Mouse (Mus musculus): Measurements from ENCODE around the gene Cdh24.
"Not testable (repeated sequence)": the region's sequence is repeated elsewhere in the genome, so short reads cannot be mapped to it uniquely, and the experiment has no call there.

Gene Cdh24

GRCm38 (mm10) chr14:54643011-54643410 lies 1.8 kb upstream of the Cdh24 start:
- DNase-seq (ENCODE audit: extremely low spot score), result no peak

DNA sequence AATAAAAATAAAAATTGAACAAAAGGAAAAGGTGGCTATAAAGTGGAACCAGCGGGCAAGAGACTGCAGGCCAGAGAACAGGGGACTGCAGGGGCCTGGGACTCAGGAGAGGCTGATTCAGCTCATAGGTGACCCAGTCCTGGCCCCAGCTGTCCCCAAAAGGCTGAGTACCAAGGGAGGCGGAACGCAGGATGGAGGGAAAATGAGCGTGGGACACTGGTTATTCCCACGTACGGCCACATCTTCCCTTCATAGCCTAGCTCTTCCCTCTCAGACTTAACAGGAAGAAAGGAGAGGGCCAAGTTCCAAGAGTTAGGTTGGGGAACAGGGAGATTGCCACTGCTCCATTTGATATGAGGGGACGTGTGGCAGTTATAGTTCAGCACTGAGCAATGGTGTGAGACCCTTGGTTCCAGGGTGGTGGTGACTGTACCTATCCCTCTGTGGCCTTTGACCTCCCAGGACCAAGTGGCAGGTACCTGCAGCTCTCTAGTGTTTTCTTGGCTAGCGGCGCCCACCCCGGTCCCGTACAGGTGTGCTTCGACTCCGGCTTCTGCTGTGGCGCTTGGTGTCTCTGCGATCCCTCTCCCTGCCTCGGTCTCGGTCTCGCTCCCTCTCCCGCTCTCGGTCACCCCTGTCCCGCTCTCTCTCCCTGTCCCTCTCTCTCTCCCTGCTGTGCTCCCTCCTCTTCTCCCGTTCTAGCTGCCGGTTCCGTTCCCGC lies 1.2 kb upstream of the Cdh24 start:
- no peak for DNase-seq (ENCODE audit: extremely low spot score)

DNA sequence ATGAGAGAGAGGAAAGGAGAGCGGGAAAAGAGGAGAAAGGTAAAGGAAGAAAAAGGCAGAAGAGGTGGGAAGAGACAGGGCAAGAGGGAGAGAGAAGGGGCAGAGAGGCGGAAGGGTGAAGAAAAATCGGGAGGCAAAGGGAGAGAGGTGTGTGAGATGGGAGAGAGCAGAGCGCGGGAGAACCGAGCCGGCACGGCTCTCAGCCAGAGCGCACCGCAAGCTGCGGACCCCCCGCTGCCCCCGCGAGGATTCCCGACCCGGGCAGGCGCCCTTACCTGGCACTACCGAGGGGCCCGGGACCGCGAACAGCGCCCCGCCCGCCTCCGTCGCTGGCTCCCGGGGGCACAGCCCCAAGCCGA lies 239 bp downstream of the Cdh24 start, which contains the start of gene Gm17606:
Gene Gm17606, plus strand, starts transcription at position 7 of the 359 bp plus-strand sequence.
- DNase-seq (ENCODE audit: extremely low spot score), result no peak

DNA sequence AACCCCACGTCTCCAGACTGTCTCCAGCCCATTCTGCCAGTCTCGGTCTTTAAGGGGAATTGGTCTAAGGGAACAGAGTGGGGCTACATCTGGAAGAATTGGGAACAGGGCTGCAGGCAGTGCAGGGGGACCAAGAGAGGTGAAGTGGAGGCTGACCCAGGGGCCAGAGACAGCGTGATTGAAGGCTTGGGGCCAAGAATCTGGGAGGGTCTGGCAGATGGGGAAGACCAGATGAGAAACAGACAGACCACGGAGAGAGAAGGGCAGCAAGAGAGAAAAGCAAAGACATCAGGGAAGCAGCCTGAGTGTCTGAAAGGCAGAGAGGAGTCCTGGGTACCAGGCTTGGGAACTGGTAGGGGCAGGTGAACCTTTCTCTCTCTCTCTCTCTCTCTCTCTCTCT lies 1.0 kb downstream of the Cdh24 start:
- peak; percentile 30 for DNase-seq (ENCODE audit: extremely low spot score)

GRCm38 (mm10) chr14:54638210-54638609 lies 3.0 kb downstream of the Cdh24 start:
- DNase-seq (ENCODE audit: extremely low spot score), result no peak

DNA sequence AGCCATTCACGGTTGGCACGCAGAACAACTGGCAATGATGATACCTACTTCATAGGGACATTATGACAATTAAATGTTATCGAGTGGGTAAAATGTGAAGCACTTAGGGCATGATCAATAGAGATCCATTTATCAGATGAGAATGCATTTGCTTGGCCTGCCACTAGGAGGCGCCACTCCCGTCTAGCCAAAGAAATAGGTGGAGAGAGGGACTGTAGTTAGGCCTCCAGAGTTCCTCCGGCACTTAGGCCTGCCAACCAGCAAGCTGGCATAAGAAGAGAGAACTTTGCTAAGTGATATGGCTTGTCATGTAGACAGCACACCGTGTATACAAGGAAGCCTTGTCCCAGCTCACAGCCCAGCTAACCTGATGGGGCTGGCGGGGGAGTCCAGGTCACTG lies 4.2 kb downstream of the Cdh24 start:
- DNase-seq (ENCODE audit: extremely low spot score), result peak; percentile 60

- no peak for DNase-seq (ENCODE audit: extremely low spot score)
These were observed 7.0 kb downstream of the Cdh24 start for GRCm38 (mm10) chr14:54634182-54634581.

DNA sequence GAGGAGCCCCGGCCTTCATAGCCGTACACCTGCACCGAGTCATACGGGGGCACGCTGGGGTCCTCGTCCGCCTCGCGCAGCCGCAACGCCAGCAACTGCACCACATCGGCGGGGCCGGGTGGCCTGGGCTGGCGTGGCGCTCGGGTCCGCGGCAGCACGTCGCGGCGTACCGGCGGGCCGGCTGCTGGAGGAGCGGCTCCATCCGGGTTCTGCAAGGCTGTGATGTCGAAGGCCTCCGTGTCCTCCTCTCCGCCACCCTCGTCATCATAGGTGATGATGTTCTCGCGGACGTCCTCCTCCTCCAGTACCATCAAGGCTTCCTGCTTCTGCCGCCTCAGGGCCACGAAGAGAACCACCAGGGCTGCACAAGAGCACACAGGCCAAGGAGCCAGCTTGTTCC lies 8.9 kb downstream of the Cdh24 start:
- DNase-seq (ENCODE audit: extremely low spot score), result no peak

DNA sequence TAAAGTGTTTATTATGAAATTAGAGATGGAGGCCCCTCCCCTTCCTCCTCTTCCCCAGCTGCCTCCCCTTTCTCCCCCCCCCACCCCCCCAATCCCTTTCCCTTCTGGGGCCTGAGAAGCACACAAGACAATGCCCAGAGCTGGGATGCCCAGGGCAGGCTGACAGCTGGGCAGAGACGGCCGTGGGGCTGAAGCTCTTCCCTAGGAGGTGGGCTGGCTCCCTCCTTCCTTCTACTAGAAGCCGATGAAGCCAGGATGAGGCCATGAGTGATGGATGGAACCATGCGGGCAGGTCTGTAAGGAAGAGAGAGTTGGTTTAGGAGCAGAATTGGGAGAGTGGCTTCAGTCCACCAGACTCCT lies 9.9 kb downstream of the Cdh24 start:
- DNase-seq (ENCODE audit: extremely low spot score), result no peak

DNA sequence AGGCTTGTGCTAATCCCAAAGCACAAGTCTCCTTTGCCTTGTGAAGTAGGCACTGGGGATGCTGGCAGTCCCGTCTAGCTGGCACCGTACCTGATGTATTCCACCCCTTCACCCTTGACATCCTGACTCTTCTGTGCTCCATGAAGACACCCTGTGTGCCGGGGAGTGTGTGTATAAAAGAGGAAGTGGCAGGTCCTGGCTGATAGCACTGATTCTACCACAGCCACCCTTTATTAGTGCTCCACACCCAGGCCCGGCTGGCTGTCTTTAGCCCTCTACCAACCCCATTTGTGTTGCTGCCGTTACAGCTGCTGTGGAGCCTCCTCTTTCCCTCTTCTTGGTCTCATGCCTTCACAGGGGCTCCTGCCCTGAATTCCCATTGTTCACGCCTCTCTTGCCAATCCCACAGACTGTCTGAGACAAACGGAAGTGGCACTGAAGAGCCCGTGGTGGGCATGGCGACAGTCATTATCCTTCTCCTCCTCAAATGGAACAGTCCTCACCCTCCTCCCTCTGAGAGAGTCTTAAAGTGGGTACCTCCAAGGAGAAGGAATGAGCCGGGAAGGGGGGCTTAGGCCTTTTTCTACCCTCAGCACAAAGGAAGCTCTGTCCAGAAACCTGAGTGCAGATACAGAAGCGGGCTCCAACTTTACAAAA lies 10.5 kb downstream of the Cdh24 start:
- no peak for DNase-seq (ENCODE audit: extremely low spot score)

DNA sequence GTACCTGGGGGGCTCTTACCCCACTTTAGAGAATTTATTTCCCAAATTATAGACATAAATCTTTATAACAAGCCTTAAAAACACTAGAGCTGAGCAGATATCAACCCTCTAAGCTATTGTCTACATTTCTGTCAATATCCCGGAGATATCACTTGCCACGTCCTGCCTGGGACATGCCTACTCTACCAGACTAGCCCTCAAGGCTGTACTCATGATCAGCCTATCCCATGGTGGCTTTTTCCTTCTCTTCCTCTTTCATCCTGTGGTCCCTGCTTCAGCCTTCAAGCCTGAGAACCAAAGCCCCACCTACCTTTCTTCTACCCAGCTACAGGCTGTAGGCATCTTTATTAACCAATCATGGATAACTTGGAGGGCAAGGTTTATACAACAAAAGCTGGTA lies 11.4 kb downstream of the Cdh24 start:
- DNase-seq (ENCODE audit: extremely low spot score), result no peak

- DNase-seq (ENCODE audit: extremely low spot score), result no peak
These were observed 13.1 kb downstream of the Cdh24 start for GRCm38 (mm10) chr14:54628103-54628502.

GRCm38 (mm10) chr14:54624976-54625375 lies 16.2 kb downstream of the Cdh24 start:
- DNase-seq (ENCODE audit: extremely low spot score), result no peak

DNA sequence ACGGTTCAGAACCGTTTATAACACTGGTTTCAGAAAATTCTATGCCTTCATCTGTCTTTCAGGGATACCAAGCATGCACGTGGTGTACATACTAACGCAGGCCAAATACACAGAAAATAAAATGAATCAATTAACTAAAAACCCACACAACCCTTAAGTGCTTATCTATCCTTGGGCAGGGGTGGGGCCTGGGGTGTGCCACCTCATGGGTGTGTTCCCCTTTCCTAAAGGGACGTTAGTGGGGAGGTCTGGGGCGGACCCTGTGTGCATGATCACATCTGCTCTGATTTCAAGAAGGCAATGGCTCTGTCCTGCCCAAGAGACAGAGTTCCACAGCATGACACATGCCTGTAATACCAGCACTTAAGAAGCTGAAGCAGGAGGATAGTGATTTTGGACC lies 17.8 kb downstream of the Cdh24 start:
- DNase-seq (ENCODE audit: extremely low spot score), result no peak

GRCm38 (mm10) chr14:54621133-54621532 lies 20.0 kb downstream of the Cdh24 start, which contains the start of gene Psmb11:
Gene Psmb11, plus strand, starts transcription at chr14:54621433.
- DNase-seq (ENCODE audit: extremely low spot score), result no peak

DNA sequence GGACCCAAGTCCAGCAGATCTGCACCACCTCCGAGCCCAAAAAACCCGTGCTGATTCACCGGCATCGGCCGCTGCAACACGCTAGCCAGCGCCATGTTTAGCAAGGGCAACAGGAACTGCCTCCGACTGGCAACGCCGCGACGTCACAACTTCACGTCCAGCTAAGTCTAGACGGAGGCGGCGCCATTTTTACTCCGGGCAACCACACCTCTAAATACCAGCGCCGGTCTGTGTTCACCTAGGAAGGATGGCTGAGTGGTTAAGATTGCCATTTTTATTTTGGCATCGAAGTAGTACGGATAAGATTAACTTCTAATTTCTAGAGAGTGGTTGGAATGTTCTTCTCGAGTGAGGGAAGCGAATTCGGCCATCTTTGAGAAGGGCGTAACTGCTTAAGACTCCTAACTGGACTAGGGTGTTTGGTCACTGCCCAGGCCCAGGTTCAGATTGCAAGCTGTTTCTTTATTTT lies 23.2 kb downstream of the Cdh24 start, which contains the start of gene Psmb5:
Gene Psmb5, minus strand, starts transcription at position 126 of the 469 bp plus-strand sequence.
- DNase-seq (ENCODE audit: extremely low spot score), result peak; percentile 91

GRCm38 (mm10) chr14:54617152-54617896 lies 23.8 kb downstream of the Cdh24 start:
- peak; percentile 73 for DNase-seq (ENCODE audit: extremely low spot score)

DNA sequence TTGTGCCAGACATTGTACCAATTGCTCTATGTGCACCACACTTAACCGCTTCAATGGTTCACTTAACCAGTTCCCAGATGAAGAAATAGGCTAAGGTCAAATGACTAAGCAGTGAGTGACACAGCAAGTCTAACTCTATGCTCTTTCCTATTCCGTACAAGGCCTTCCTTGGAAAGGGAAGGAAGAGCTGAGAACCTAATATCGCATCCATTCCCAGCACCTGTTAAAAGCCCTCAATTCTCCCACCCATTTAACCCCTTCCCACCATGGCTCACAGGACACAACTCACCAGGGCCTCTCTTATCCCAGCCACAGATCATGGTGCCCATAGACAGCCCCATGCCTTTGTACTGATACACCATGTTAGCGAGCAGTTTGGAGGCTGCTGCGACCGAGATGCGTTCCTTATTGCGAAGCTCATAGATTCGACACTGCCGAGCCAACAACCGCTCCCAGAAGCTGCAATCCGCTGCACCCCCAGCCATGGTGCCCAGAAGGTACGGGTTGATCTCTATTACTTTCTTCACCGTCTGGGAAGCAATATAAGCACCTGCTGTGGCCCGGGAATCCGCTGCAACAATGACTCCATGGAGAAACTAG lies 24.8 kb downstream of the Cdh24 start:
- DNase-seq (ENCODE audit: extremely low spot score), result no peak

GRCm38 (mm10) chr14:54614130-54614529 lies 27.0 kb downstream of the Cdh24 start:
- DNase-seq (ENCODE audit: extremely low spot score), result not testable (repeated sequence)

GRCm38 (mm10) chr14:54610648-54611047 lies 30.5 kb downstream of the Cdh24 start:
- DNase-seq (ENCODE audit: extremely low spot score), result no peak

- DNase-seq (ENCODE audit: extremely low spot score), result no peak
These were observed 31.2 kb downstream of the Cdh24 start for GRCm38 (mm10) chr14:54609962-54610361.

DNA sequence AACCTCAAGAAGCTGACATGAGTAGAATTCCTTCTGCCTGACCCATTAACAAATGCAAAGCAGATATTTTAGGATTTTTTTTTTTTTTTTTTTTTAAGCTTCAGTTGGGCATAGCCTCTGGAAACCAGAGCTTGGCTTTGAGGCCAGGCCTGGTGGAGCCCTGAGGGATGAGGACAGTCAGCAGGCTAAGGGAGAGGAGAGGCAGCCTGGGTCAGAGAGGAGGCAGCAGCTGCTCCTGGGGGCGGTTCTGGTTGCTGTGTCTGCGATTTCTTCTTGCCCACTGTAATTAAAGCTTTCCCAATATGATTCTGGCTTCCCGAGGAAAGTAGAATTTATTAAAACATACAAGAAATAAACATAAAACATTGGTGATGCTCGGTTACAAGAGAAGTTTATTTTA lies 31.9 kb downstream of the Cdh24 start:
- no peak for DNase-seq (ENCODE audit: extremely low spot score)

Data from embryo, embryonic 9.5 days (tissue).